Mouse (Mus musculus) 3134 (cell line): ENCODE results near the gene Dph6.
"Not testable (repeated sequence)": the region's sequence is repeated elsewhere in the genome, so short reads cannot be mapped to it uniquely, and the experiment has no call there.

Experiments used
- DNase-seq: peaks from one replicate; pipeline ENCODE4 v3.0.0-alpha.2; 2011; ENCODE audit warnings: low spot score; ENCODE audit not compliant: insufficient read length; ENCODE audit errors: extremely low read depth

Gene Dph6

GRCm38 (mm10) chr2:114654365-114655239 lies at the start of gene Dph6:
Gene Dph6 (minus strand): TSS chr2:114654964.
- peak; percentile 93 for DNase-seq

- DNase-seq: no peak
These were observed 46.4 kb upstream of the Dph6 start for GRCm38 (mm10) chr2:114700966-114701685.

- no peak for DNase-seq
These were observed 36.8 kb upstream of the Dph6 start for GRCm38 (mm10) chr2:114691607-114692006.

- DNase-seq: no peak
These were observed 32.7 kb upstream of the Dph6 start for GRCm38 (mm10) chr2:114687483-114687882.

- DNase-seq: no peak
These were observed 32.3 kb upstream of the Dph6 start for GRCm38 (mm10) chr2:114687081-114687480.

- no peak for DNase-seq
These were observed 19.1 kb upstream of the Dph6 start for GRCm38 (mm10) chr2:114673831-114674230.

- no peak for DNase-seq
These were observed 16.2 kb upstream of the Dph6 start for GRCm38 (mm10) chr2:114670983-114671382.

- DNase-seq: no peak
These were observed 4.2 kb upstream of the Dph6 start for GRCm38 (mm10) chr2:114658954-114659353.

- DNase-seq: no peak
These were observed 8.5 kb downstream of the Dph6 start for GRCm38 (mm10) chr2:114646240-114646639.

GRCm38 (mm10) chr2:114643832-114644231 lies 10.9 kb downstream of the Dph6 start:
- no peak for DNase-seq

- no peak for DNase-seq
These were observed 30.1 kb downstream of the Dph6 start for GRCm38 (mm10) chr2:114624683-114625082.

GRCm38 (mm10) chr2:114622550-114622939 lies 32.2 kb downstream of the Dph6 start:
- no peak for DNase-seq

- DNase-seq: no peak
These were observed 32.8 kb downstream of the Dph6 start for GRCm38 (mm10) chr2:114621781-114622549.

GRCm38 (mm10) chr2:114611576-114611975 lies 43.2 kb downstream of the Dph6 start:
- no peak for DNase-seq

- DNase-seq: no peak
These were observed 44.7 kb downstream of the Dph6 start for GRCm38 (mm10) chr2:114610110-114610509.

GRCm38 (mm10) chr2:114605202-114605601 lies 49.6 kb downstream of the Dph6 start:
- DNase-seq: not testable (repeated sequence)

GRCm38 (mm10) chr2:114601174-114601573 lies 53.6 kb downstream of the Dph6 start:
- no peak for DNase-seq

- DNase-seq: no peak
These were observed 55.0 kb downstream of the Dph6 start for GRCm38 (mm10) chr2:114599793-114600192.

- no peak for DNase-seq
These were observed 61.4 kb downstream of the Dph6 start for GRCm38 (mm10) chr2:114593393-114593792.

GRCm38 (mm10) chr2:114580714-114581113 lies 74.0 kb downstream of the Dph6 start:
- DNase-seq: no peak

- no peak for DNase-seq
These were observed 111.7 kb downstream of the Dph6 start for GRCm38 (mm10) chr2:114543000-114543622.
